Mouse (Mus musculus): ENCODE measurements around the gene Nr5a2. TPM values are rescaled to one million over a fixed set of nuclear protein-coding genes. Genes with fewer than 3 reads are reported as not detected.

The Nr5a2 gene
- polyA plus RNA-seq, 1 experiment from 2014 or later, result 0.46 TPM

- no peak overlapping the region for H3K4me3 ChIP-seq (ENCODE audit: low read length)
- ATAC-seq (ENCODE audit: low FRiP score, low TSS enrichment), result peak; percentile 20; the same call in 1 of the 2 replicates
- H3K9me3 ChIP-seq (ENCODE audit: control insufficient read depth, low read length), result no peaks in the 10 kb centered on the region
- H3K4me1 ChIP-seq (ENCODE audit: control insufficient read depth, insufficient read depth, low read length), result peaks cover 7% of the 10 kb centered on the region; the same call in 1 of the 2 replicates
- no peak overlapping the region for H3K27ac ChIP-seq (ENCODE audit: low read depth, low read length)
- H3K4me2 ChIP-seq (replicated peaks; ENCODE audit: low read depth, low read length), result no peak overlapping the region
- peaks cover 22% of the 10 kb centered on the region for H3K27me3 ChIP-seq (ENCODE audit: control insufficient read depth, insufficient read depth, low read length)
- WGBS, result 75% methylated on average over 12 of the region's 12 CpGs
- no peaks in the 10 kb centered on the region for H3K36me3 ChIP-seq (ENCODE audit: control insufficient read depth, insufficient read depth, low read length)
- H3K9ac ChIP-seq (ENCODE audit: low read depth, low read length), result no peak overlapping the region
Observed at GRCm38 (mm10) chr1:136910144-136910543, 50.1 kb downstream of the Nr5a2 start.

- peaks cover 7% of the 10 kb centered on the region; the same call in 1 of the 2 replicates for H3K4me1 ChIP-seq (ENCODE audit: control insufficient read depth, insufficient read depth, low read length)
- no peak overlapping the region for H3K27ac ChIP-seq (ENCODE audit: low read depth, low read length)
- ATAC-seq (ENCODE audit: low FRiP score, low TSS enrichment), result no peak
- H3K4me2 ChIP-seq (replicated peaks; ENCODE audit: low read depth, low read length), result no peak overlapping the region
- no peak overlapping the region for H3K9ac ChIP-seq (ENCODE audit: low read depth, low read length)
- 66% methylated on average over 6 of the region's 6 CpGs for WGBS
- no peaks in the 10 kb centered on the region for H3K36me3 ChIP-seq (ENCODE audit: control insufficient read depth, insufficient read depth, low read length)
- H3K4me3 ChIP-seq (ENCODE audit: low read length), result no peak overlapping the region
- H3K9me3 ChIP-seq (ENCODE audit: control insufficient read depth, low read length), result no peaks in the 10 kb centered on the region
- peaks cover 17% of the 10 kb centered on the region for H3K27me3 ChIP-seq (ENCODE audit: control insufficient read depth, insufficient read depth, low read length)
Observed at GRCm38 (mm10) chr1:136909494-136910037, 50.7 kb downstream of the Nr5a2 start.

- Histone ChIP-seq H3K9ac (ENCODE audit: low read depth, low read length) (no peak overlapping the region), H3K4me2 (replicated peaks; ENCODE audit: low read depth, low read length) (no peak overlapping the region), H3K4me3 (ENCODE audit: low read length) (no peak overlapping the region), H3K27me3 (ENCODE audit: control insufficient read depth, insufficient read depth, low read length) (0 out of 2 replicates have a peak, but pooled peaks cover 4% of the 10 kb centered on the region), H3K4me1 (ENCODE audit: control insufficient read depth, insufficient read depth, low read length) (peaks cover 13% of the 10 kb centered on the region; the same call in 1 of the 2 replicates), H3K9me3 (ENCODE audit: control insufficient read depth, low read length) (peaks cover 5% of the 10 kb centered on the region), H3K27ac (ENCODE audit: low read depth, low read length) (no peak overlapping the region), H3K36me3 (ENCODE audit: control insufficient read depth, insufficient read depth, low read length) (no peaks in the 10 kb centered on the region)
- ATAC-seq (ENCODE audit: low FRiP score, low TSS enrichment), result no peak
- WGBS, result 92% methylated on average over 4 of the region's 4 CpGs
Observed at GRCm38 (mm10) chr1:136898130-136898529, 62.1 kb downstream of the Nr5a2 start.

- H3K9ac ChIP-seq (ENCODE audit: low read depth, low read length), result no peak overlapping the region
- peaks cover 13% of the 10 kb centered on the region; the same call in 1 of the 2 replicates for H3K4me1 ChIP-seq (ENCODE audit: control insufficient read depth, insufficient read depth, low read length)
- no peak overlapping the region for H3K4me2 ChIP-seq (replicated peaks; ENCODE audit: low read depth, low read length)
- WGBS, result 21% methylated on average over 6 of the region's 6 CpGs
- no peak overlapping the region for H3K4me3 ChIP-seq (ENCODE audit: low read length)
- no peak overlapping the region for H3K27ac ChIP-seq (ENCODE audit: low read depth, low read length)
- H3K27me3 ChIP-seq (ENCODE audit: control insufficient read depth, insufficient read depth, low read length), result 0 out of 2 replicates have a peak, but pooled peaks cover 4% of the 10 kb centered on the region
- H3K9me3 ChIP-seq (ENCODE audit: control insufficient read depth, low read length), result peaks cover 3% of the 10 kb centered on the region
- ATAC-seq (ENCODE audit: low FRiP score, low TSS enrichment), result no peak
- no peaks in the 10 kb centered on the region for H3K36me3 ChIP-seq (ENCODE audit: control insufficient read depth, insufficient read depth, low read length)
Observed at GRCm38 (mm10) chr1:136896351-136896750, 63.9 kb downstream of the Nr5a2 start.

- no peak overlapping the region for H3K4me3 ChIP-seq (ENCODE audit: low read length)
- no peaks in the 10 kb centered on the region for H3K36me3 ChIP-seq (ENCODE audit: control insufficient read depth, insufficient read depth, low read length)
- 78% methylated on average over 8 of the region's 8 CpGs for WGBS
- no peak for ATAC-seq (ENCODE audit: low FRiP score, low TSS enrichment)
- H3K9me3 ChIP-seq (ENCODE audit: control insufficient read depth, low read length), result no peaks in the 10 kb centered on the region
- peaks cover 13% of the 10 kb centered on the region; the same call in 1 of the 2 replicates for H3K4me1 ChIP-seq (ENCODE audit: control insufficient read depth, insufficient read depth, low read length)
- no peak overlapping the region for H3K4me2 ChIP-seq (replicated peaks; ENCODE audit: low read depth, low read length)
- H3K27me3 ChIP-seq (ENCODE audit: control insufficient read depth, insufficient read depth, low read length), result peaks cover 6% of the 10 kb centered on the region; the same call in 1 of the 2 replicates
- no peak overlapping the region for H3K27ac ChIP-seq (ENCODE audit: low read depth, low read length)
- H3K9ac ChIP-seq (ENCODE audit: low read depth, low read length), result no peak overlapping the region
Observed at GRCm38 (mm10) chr1:136895877-136896276, 64.4 kb downstream of the Nr5a2 start.

GRCm38 (mm10) chr1:136894753-136895152 is 65.5 kb downstream of the Nr5a2 start:
- 65% methylated on average over 2 of the region's 2 CpGs for WGBS

GRCm38 (mm10) chr1:136893162-136893561 is 67.1 kb downstream of the Nr5a2 start:
- H3K4me2 ChIP-seq (replicated peaks; ENCODE audit: low read depth, low read length), result no peak overlapping the region
- no peak overlapping the region for H3K27ac ChIP-seq (ENCODE audit: low read depth, low read length)
- ATAC-seq (ENCODE audit: low FRiP score, low TSS enrichment), result no peak
- H3K4me3 ChIP-seq (ENCODE audit: low read length), result no peak overlapping the region
- H3K36me3 ChIP-seq (ENCODE audit: control insufficient read depth, insufficient read depth, low read length), result no peaks in the 10 kb centered on the region
- H3K27me3 ChIP-seq (ENCODE audit: control insufficient read depth, insufficient read depth, low read length), result peaks cover 12% of the 10 kb centered on the region; the same call in 1 of the 2 replicates
- no peaks in the 10 kb centered on the region for H3K9me3 ChIP-seq (ENCODE audit: control insufficient read depth, low read length)
- 84% methylated on average over 6 of the region's 6 CpGs for WGBS
- no peak overlapping the region for H3K9ac ChIP-seq (ENCODE audit: low read depth, low read length)
- peaks cover 13% of the 10 kb centered on the region; the same call in 1 of the 2 replicates for H3K4me1 ChIP-seq (ENCODE audit: control insufficient read depth, insufficient read depth, low read length)

More at GRCm38 (mm10) chr1:136894753-136895152, 65.5 kb downstream of the Nr5a2 start:
- Histone ChIP-seq H3K27ac (ENCODE audit: low read depth, low read length) (no peak overlapping the region), H3K4me3 (ENCODE audit: low read length) (no peak overlapping the region), H3K27me3 (ENCODE audit: control insufficient read depth, insufficient read depth, low read length) (peaks cover 12% of the 10 kb centered on the region; the same call in 1 of the 2 replicates), H3K9ac (ENCODE audit: low read depth, low read length) (no peak overlapping the region), H3K4me2 (replicated peaks; ENCODE audit: low read depth, low read length) (no peak overlapping the region), H3K9me3 (ENCODE audit: control insufficient read depth, low read length) (no peaks in the 10 kb centered on the region), H3K36me3 (ENCODE audit: control insufficient read depth, insufficient read depth, low read length) (no peaks in the 10 kb centered on the region), H3K4me1 (ENCODE audit: control insufficient read depth, insufficient read depth, low read length) (peaks cover 13% of the 10 kb centered on the region; the same call in 1 of the 2 replicates)
- ATAC-seq (ENCODE audit: low FRiP score, low TSS enrichment), result no peak

- no peak overlapping the region for H3K9ac ChIP-seq (ENCODE audit: low read depth, low read length)
- no peak overlapping the region for H3K4me2 ChIP-seq (replicated peaks; ENCODE audit: low read depth, low read length)
- no peaks in the 10 kb centered on the region for H3K9me3 ChIP-seq (ENCODE audit: control insufficient read depth, low read length)
- 54% methylated on average over 7 of the region's 7 CpGs for WGBS
- H3K36me3 ChIP-seq (ENCODE audit: control insufficient read depth, insufficient read depth, low read length), result no peaks in the 10 kb centered on the region
- H3K4me1 ChIP-seq (ENCODE audit: control insufficient read depth, insufficient read depth, low read length), result peaks cover under 1% of the 10 kb centered on the region; the same call in 1 of the 2 replicates
- no peak overlapping the region for H3K27ac ChIP-seq (ENCODE audit: low read depth, low read length)
- H3K27me3 ChIP-seq (ENCODE audit: control insufficient read depth, insufficient read depth, low read length), result peaks cover 12% of the 10 kb centered on the region; the same call in 1 of the 2 replicates
- H3K4me3 ChIP-seq (ENCODE audit: low read length), result no peak overlapping the region
- no peak for ATAC-seq (ENCODE audit: low FRiP score, low TSS enrichment)
Observed at GRCm38 (mm10) chr1:136890439-136890838, 69.8 kb downstream of the Nr5a2 start.

GRCm38 (mm10) chr1:136888704-136889103 is 71.5 kb downstream of the Nr5a2 start:
- H3K9me3 ChIP-seq (ENCODE audit: control insufficient read depth, low read length), result no peaks in the 10 kb centered on the region
- H3K27me3 ChIP-seq (ENCODE audit: control insufficient read depth, insufficient read depth, low read length), result peaks cover 8% of the 10 kb centered on the region; the same call in 1 of the 2 replicates
- no peak overlapping the region for H3K27ac ChIP-seq (ENCODE audit: low read depth, low read length)
- no peaks in the 10 kb centered on the region for H3K36me3 ChIP-seq (ENCODE audit: control insufficient read depth, insufficient read depth, low read length)
- no peak overlapping the region for H3K4me3 ChIP-seq (ENCODE audit: low read length)
- no peaks in the 10 kb centered on the region for H3K4me1 ChIP-seq (ENCODE audit: control insufficient read depth, insufficient read depth, low read length)
- H3K9ac ChIP-seq (ENCODE audit: low read depth, low read length), result no peak overlapping the region
- H3K4me2 ChIP-seq (replicated peaks; ENCODE audit: low read depth, low read length), result no peak overlapping the region
- no peak for ATAC-seq (ENCODE audit: low FRiP score, low TSS enrichment)
- WGBS, result 41% methylated on average over 6 of the region's 6 CpGs

Measured in kidney, embryonic 14.5 days (tissue).